In the genomic region with DNA sequence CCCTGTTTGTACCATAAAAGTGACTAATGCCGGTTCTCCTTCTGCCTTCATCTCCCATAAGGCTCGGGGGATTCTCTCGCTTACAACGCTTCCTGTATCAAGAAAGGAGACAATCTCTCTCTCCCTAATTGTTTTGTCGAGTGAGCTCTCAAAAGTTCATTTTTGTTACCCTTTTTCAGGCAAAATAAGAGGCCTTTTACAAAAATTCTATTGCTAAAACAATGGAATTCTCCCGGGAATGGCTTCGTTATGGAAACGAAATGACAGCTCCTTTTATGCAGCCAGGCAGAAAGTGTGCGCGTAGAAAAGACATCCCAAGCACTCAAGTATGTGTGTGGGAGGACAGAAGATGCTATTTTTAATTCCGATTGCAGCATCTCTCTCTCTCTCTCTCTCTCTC, we compare ENCODE assay signal across 14 mouse cellular contexts.
A peak's percentile ranks its signal among the peaks of the same experiment; 100 is the strongest.
DNase-seq lines count a peak whose midpoint lies in the region; ATAC-seq lines count a peak whose summit lies in the region.
"Had no signal": no experiment of that assay in that cellular context is flagged by ENCODE, and none has a peak within 500 bp of the region (broad histone marks: within the 10 kb centered on the region; RNA-seq: fewer than 3 reads in every experiment).

No protein-coding gene starts in this region.

- no peak overlapping the region for H3K27ac ChIP-seq in kidney, embryonic 16.5 days (ENCODE audit: low read length)
- 0 out of 2 replicates have a peak overlapping the region, but pooled peaks have one; percentile 44 for H3K27ac ChIP-seq in midbrain, embryonic 13.5 days
- H3K27ac ChIP-seq: intestine, embryonic 15.5 days; liver, embryonic 13.5 days had no signal

- no peak overlapping the region for H3K9ac ChIP-seq in kidney, embryonic 16.5 days (replicated peaks; ENCODE audit: low read length)
- H3K9ac ChIP-seq in midbrain, embryonic 13.5 days (replicated peaks) = no peak overlapping the region
- H3K9ac ChIP-seq: intestine, embryonic 15.5 days; liver, embryonic 13.5 days had no signal

- no peak overlapping the region for H3K4me3 ChIP-seq in kidney, embryonic 16.5 days (ENCODE audit: low read length)
- no peak overlapping the region for H3K4me3 ChIP-seq in midbrain, embryonic 13.5 days (replicated peaks)
- H3K4me3 ChIP-seq: intestine, embryonic 15.5 days; liver, embryonic 13.5 days; megakaryocyte, embryonic 14.5 days had no signal

- no peaks in the 10 kb centered on the region for H3K27me3 ChIP-seq in kidney, embryonic 16.5 days (ENCODE audit: insufficient read depth, low read length)
- no peaks in the 10 kb centered on the region for H3K27me3 ChIP-seq in midbrain, embryonic 13.5 days
- H3K27me3 ChIP-seq: intestine, embryonic 15.5 days; liver, embryonic 13.5 days; megakaryocyte, embryonic 14.5 days had no signal

- peak; percentile 80 for ATAC-seq in frontal cortex, adult (ENCODE audit: low TSS enrichment)
- ATAC-seq in kidney, embryonic 16.5 days (ENCODE audit: low FRiP score, low TSS enrichment) = no peak
- ATAC-seq in midbrain, embryonic 13.5 days = no peak
- ATAC-seq: intestine, embryonic 15.5 days had no signal

- DNase-seq in frontal cortex, postnatal 14 days (ENCODE audit: low spot score in 2 of 2) = no peak
- DNase-seq in kidney, postnatal 10 days = no peak
- peak; percentile 85 for DNase-seq in brain, adult 2 months (ENCODE audit: low read depth, low spot score)
- no peak for DNase-seq in embryo, embryonic 9.5 days (ENCODE audit: extremely low spot score)
- DNase-seq in gastrocnemius, adult 8-10 months (ENCODE audit: low spot score in 2 of 2) = no peak
- DNase-seq: adrenal gland, adult 8-10 months; cerebellum, adult 18-20 months; liver, embryonic 13.5 days; thymus, postnatal 25 days had no signal

- H3K36me3 ChIP-seq in kidney, embryonic 16.5 days (ENCODE audit: insufficient read depth, low read length) = no peaks in the 10 kb centered on the region
- no peaks in the 10 kb centered on the region; the same call in 1 of the 2 replicates for H3K36me3 ChIP-seq in midbrain, embryonic 13.5 days
- H3K36me3 ChIP-seq: intestine, embryonic 15.5 days; liver, embryonic 13.5 days had no signal

- 55% methylated on average over 11 of the region's 11 CpGs for WGBS in kidney, embryonic 16.5 days
- 72% methylated on average over 11 of the region's 11 CpGs for WGBS in midbrain, embryonic 13.5 days

- 0 out of 2 replicates have a peak overlapping the region, but pooled peaks have one; percentile 28 for H3K4me2 ChIP-seq in kidney, embryonic 16.5 days (replicated peaks; ENCODE audit: low read depth, low read length)
- H3K4me2 ChIP-seq in midbrain, embryonic 13.5 days (replicated peaks) = 0 out of 2 replicates have a peak overlapping the region, but pooled peaks have one; percentile 19
- H3K4me2 ChIP-seq: intestine, embryonic 15.5 days; liver, embryonic 13.5 days had no signal

- H3K4me1 ChIP-seq in kidney, embryonic 16.5 days (ENCODE audit: insufficient read depth, low read length) = no peaks in the 10 kb centered on the region
- H3K4me1 ChIP-seq in midbrain, embryonic 13.5 days (replicated peaks) = 0 out of 2 replicates have a peak, but pooled peaks cover 4% of the 10 kb centered on the region
- H3K4me1 ChIP-seq: intestine, embryonic 15.5 days; liver, embryonic 13.5 days had no signal

- H3K9me3 ChIP-seq in kidney, embryonic 16.5 days (ENCODE audit: low read length) = no peaks in the 10 kb centered on the region
- H3K9me3 ChIP-seq in midbrain, embryonic 13.5 days = no peaks in the 10 kb centered on the region
- H3K9me3 ChIP-seq: intestine, embryonic 15.5 days; liver, embryonic 13.5 days had no signal
